Mouse (Mus musculus) megakaryocyte, embryonic 14.5 days (primary cell): Measurements from ENCODE around the gene Sox6.

Experiments
- FLI1 ChIP-seq: IDR thresholded peaks from 2 replicates; pipeline ENCODE4 v1.6.1; 2012; ENCODE audit warnings: low read length, inconsistent platforms, mixed read lengths
- GATA1 ChIP-seq: IDR thresholded peaks from 3 replicates; pipeline ENCODE4 v1.6.1; 2012; ENCODE audit warnings: mixed read lengths, low read length, inconsistent platforms, borderline replicate concordance

GRCm38 (mm10) chr7:115624451-115624850 lies 414.1 kb downstream of the Sox6 start:
- TF ChIP-seq FLI1 = no peak
- no peak for TF ChIP-seq GATA1
